Mouse (Mus musculus) spleen, adult 12 weeks (tissue): ENCODE results near the gene Wasf2.
"Not testable (repeated sequence)": the region's sequence is repeated elsewhere in the genome, so short reads cannot be mapped to it uniquely, and the experiment has no call there.

Experiments
- DNase-seq: peaks from one replicate; pipeline ENCODE4 v3.0.0; 2022; ENCODE audit warnings: low spot score

The Wasf2 gene

DNA sequence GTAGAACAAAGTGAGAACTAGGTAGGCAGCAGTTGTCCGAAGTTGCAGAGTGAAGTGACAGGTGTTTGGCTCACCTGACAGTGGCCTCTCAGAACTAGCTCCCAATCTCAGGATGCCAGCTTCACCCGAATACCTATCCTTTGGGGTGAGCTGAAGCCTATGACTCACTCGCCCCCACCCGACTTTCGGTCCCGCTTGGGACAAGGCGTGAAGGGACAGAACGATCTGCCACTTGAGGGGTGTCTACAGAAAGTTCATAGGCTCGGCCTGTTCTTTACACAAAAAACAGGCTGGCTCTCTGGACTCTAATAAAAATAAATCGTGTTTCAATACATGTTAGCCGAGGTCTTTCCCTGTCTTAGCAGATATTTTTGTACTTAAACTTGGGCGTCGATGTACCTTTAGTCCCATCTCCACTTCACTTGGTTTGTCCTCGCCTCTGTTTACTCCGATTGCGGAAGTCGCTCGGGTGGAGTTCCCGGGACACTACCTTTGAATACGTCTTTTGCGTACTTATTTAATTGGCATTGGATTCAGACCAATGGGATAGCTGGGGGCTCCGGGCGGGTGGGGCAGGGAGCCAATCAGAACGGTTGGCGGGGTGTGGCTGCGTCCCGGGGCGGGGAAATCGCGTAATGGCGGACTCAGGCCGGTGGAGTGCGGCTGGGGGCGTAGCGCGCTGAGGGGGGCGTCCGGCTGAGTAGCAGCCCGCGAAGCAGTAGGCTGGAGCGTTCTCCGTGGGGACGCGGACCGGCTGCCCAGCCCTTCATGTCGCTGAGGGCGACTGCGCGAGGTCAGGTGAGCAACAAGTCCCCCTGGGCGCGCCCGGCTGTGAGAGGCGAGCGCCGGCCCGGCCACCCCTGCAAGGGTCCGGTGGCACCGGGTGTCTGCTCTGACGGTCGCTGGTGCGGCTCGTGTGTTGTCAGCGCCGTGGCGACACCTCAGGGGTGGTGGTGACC lies at the start of gene Wasf2:
Gene Wasf2, plus strand, starts transcription at position 575 of the 959 bp plus-strand sequence.
- DNase-seq, result peak; percentile 83

- no peak for DNase-seq
Observed at GRCm38 (mm10) chr4:133080862-133081261, 49.4 kb upstream of the Wasf2 start.

DNA sequence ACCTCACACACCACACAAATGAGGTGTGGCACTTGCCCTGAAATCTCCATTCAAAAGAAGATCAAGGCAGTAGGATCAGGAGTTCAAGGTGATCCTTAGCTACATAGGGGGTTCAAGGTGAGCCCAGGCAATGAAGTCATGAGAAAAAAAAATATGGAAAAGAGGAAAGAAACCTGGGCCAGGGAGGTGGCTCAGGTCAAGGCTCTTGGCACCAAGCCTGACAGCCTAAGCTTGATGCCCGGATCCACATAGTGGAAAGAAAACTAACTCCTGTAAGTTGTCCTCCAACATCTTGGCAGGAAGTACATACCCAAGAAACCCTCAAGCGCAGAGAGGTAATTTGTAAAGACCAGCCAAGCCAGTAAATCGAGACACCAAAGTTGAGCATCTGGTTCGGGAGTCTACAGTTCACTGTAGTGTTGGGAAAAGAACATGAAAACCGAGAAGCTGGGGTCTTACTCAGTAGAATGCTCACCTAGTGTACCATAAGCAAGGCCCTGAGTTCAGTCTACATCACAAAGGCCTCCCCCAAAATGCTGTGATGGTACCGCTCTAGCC lies 48.0 kb upstream of the Wasf2 start:
- DNase-seq, result no peak

GRCm38 (mm10) chr4:133083991-133084861 lies 46.1 kb upstream of the Wasf2 start:
- DNase-seq, result no peak

- no peak for DNase-seq
Observed at GRCm38 (mm10) chr4:133085011-133085782, 45.1 kb upstream of the Wasf2 start.

DNA sequence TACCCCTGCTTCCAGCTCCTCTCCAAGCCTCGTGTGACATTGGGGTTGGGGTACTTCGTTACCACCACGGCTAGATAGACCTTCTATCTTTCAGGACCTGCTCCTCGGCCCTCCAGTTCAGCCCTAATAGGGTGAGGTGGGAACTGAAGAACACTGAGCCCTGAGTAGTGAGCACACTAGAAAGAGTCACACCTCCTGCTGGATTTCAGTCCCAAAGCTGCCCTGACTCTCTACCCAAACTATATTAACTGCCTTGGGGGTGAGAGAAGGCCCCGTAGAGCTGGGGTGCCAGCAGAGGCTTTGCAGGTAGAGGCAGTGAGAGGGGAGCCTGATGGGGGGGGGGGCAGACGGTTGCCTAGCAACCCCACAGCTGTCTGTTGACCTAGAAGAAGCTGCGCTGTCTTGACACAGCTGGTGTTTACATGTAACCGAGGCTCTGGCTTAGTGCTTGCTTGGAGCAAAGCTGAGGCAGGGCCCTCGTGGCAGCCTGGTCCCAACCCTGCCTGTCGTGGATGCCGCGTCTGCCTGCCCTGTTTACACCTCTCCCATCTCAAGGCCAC lies 44.4 kb upstream of the Wasf2 start:
- DNase-seq, result no peak

- no peak for DNase-seq
Observed at GRCm38 (mm10) chr4:133087177-133087714, 43.1 kb upstream of the Wasf2 start.

DNA sequence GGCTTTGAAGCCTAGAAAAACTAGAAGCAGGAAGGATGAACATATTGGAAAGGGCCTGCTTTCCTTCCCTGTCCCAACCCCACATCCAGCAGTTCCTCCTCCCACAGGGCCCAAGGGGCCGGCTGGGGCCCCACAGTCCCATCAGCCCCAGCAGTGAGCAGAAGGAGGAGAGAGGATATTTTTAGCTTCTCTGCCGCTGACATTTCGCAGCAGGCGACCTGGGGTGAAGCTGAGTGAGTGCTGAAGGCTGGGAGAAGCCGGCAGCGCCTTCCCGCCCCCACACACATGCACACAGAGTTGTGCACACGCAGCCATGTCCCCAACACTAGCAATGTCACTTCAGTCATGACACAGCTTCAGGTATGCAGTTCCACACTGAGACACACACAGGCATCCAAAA lies 42.5 kb upstream of the Wasf2 start:
- no peak for DNase-seq

DNA sequence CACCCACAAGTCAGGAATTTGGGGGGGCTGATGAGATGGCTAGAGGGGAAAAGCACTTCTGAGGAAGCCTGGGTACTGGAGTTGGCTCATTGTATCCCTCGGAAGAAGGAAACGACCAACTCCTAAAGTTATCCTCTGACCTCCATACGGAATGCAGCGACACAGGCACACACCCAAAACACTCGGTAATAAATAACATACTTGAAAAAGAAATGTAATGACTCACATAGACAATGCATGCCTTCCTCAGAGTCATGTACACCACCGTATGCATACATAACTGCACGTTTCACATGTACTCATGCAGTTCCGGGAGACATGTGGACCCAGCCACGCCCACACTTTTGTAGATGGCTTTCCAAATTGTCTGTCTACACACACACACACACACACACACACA lies 41.0 kb upstream of the Wasf2 start:
- no peak for DNase-seq

DNA sequence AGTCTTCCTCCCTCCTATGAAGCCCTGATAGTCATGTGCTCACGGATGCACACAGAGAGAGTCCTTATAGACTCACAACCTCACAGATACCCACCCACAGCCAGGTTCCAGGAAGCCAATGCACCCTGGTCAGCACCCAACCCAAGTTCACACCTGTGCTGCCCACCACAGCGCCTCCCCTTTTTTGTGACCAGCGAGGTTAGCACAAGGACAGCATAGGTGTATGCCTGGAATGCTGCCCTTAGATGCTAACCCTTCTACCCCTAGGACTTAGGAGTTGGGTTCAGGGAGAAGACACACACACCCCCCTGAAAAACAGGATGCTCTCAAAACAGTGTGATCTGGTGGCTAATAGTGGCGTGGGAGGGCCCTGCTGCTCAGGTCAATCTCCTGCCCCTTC lies 40.5 kb upstream of the Wasf2 start:
- no peak for DNase-seq

- no peak for DNase-seq
Observed at GRCm38 (mm10) chr4:133090276-133090719, 40.0 kb upstream of the Wasf2 start.

DNA sequence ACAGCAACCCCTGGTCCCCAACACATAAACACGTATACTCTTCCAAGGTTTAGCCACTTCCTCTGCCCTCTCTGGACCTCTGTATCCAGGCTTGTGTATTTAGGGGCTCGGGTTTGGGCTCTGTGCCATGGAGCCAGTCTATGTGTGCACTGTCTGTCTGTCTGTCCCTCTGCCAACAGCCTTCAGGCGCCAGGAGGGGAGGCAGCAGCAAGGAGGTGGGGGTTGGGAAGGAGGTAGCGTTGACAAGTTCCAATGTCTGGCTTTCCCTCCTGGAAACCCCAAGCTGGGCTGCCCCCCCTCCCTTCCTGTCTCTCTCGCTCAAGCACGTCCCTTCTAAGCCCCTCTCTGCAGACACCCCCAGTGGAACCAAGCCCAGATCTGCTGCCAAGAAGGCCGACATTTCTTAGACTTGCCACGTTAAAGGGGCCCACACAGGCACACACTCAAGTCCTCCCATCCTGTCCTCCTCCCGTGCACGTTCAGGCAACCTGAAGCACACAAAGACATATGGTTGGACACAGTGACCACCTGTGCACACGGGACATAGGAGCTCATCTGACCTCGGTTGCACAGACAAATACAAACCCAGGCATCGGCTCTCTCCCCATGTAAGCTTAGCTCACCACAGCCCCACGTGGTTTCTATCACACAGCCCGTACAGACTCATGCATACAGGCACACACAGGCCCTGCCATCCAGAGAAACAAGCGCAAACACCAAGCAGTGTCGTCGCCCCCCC lies 39.4 kb upstream of the Wasf2 start:
- no peak for DNase-seq

GRCm38 (mm10) chr4:133091459-133091785 lies 38.9 kb upstream of the Wasf2 start:
- no peak for DNase-seq

DNA sequence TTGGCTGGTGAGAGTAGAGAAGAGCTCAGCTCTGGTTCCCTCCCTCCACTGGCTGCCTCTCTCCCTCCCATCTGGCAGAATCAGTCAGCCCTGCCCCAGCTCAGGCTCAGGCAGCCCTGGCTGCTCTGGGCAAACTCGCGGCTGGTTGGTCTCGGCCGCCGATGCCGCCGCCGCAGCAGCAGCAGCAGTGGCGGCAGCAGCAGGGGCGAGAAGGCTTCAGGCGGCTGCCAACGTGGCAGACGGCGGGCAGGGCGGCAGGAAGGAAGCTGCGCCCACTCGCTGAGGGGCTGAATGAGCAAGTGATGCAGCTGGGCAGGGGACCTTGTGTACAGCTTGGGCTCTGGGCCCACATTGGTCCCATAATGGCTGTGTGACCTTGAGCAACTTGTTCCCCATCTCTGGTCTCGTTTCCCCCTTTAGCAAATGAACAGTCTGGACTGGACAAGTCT lies 37.8 kb upstream of the Wasf2 start:
- no peak for DNase-seq

DNA sequence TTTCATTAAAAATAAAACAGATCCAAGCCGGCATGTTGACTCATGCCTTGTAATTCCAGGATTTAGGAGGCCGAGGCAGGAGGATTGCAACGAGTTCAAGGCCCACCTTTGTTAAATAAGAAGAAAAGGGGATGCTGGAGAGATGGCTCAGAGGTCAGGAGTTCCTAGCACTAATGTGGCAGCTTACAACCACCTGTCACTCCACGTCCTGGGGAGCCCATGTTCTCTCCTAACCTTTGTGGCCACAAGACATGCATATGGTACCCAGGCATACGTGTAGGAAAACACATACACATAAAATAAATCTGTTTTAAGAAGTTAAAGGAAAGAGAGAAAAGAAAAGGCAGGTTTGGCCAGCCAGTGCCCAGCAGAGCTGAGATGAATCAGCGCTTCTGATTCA lies 37.2 kb upstream of the Wasf2 start:
- no peak for DNase-seq

- no peak for DNase-seq
Observed at GRCm38 (mm10) chr4:133093481-133094033, 36.7 kb upstream of the Wasf2 start.

- no peak for DNase-seq
Observed at GRCm38 (mm10) chr4:133094255-133094654, 36.0 kb upstream of the Wasf2 start.

- no peak for DNase-seq
Observed at GRCm38 (mm10) chr4:133094936-133095733, 35.2 kb upstream of the Wasf2 start.

GRCm38 (mm10) chr4:133095734-133096065 lies 34.6 kb upstream of the Wasf2 start:
- not testable (repeated sequence) for DNase-seq
